Mouse (Mus musculus) bone marrow macrophage, adult 2 months (primary cell): ENCODE measurements around the gene Sumo1.

ENCODE experiments used
- CTCF ChIP-seq: IDR thresholded peaks from 2 replicates; pipeline ENCODE4 v1.5.1; 2012; ENCODE audit warnings: low read depth, mild to moderate bottlenecking, low read length, moderate library complexity
- POLR2A ChIP-seq: IDR thresholded peaks from 2 replicates; pipeline ENCODE4 v1.6.1; 2012; ENCODE audit warnings: mild to moderate bottlenecking, low read depth, low read length, borderline replicate concordance

- TF ChIP-seq CTCF (no peak), POLR2A (no peak)
Measured at GRCm38 (mm10) chr1:59579327-59579726, 91.3 kb downstream of the Sumo1 start.
